Mouse (Mus musculus) ovary, postnatal 36 days (tissue): ENCODE measurements around the gene Cdca4.
"Not testable (repeated sequence)": the region's sequence is repeated elsewhere in the genome, so short reads cannot be mapped to it uniquely, and the experiment has no call there.

Source experiments
- DNase-seq: peaks from one replicate; pipeline ENCODE4 v3.0.0; 2022; ENCODE audit warnings: low spot score, mixed read lengths

Gene Cdca4

GRCm38 (mm10) chr12:112822676-112823075 is 6.5 kb downstream of the Cdca4 start:
- no peak for DNase-seq

DNA sequence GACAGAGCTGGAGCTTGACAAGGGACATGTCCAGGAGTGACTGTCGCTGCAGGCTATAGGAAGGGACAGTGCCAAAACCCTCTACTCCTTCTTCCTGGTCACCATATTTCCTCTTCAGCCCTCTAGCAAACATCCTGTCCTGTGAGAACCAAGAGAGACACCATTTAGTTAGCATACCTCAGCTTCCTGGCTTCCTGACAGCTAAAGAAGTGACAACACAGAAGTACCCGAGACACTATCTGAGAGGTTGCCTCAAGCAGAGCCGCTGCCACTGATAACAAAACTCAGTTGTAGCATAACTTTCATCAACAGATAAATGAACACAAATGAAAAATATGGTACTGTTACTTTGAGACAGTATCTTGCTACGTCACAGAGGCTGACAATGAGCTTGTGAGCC is 7.2 kb downstream of the Cdca4 start:
- no peak for DNase-seq

- DNase-seq: no peak
Measured at GRCm38 (mm10) chr12:112821216-112821615, 8.0 kb downstream of the Cdca4 start.

GRCm38 (mm10) chr12:112820401-112820999 is 8.7 kb downstream of the Cdca4 start:
- DNase-seq: no peak

- DNase-seq: no peak
Measured at GRCm38 (mm10) chr12:112819057-112819662, 10.1 kb downstream of the Cdca4 start.

- not testable (repeated sequence) for DNase-seq
Measured at GRCm38 (mm10) chr12:112816866-112817265, 12.4 kb downstream of the Cdca4 start.

DNA sequence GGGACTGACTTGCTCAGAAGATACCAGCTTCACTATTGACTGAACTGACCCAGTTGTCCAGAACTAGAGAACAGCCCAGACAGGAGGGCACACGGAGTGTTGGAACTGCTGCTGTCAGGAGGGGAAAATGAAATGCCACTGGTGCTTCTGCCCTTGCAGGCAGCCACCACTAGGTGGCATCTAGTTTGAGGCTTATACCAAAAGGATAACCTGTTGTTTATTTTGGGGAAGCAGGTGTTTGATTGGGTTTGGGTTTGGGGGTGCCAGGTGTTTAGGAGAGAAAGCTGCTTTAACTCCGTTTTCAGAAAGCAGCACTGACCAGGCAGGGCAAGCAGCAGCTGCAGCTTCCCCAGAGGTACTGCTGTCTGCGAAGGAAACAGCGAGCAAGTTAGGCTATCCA is 12.9 kb downstream of the Cdca4 start:
- DNase-seq: no peak

- DNase-seq: no peak
Measured at GRCm38 (mm10) chr12:112814682-112815470, 14.3 kb downstream of the Cdca4 start.

DNA sequence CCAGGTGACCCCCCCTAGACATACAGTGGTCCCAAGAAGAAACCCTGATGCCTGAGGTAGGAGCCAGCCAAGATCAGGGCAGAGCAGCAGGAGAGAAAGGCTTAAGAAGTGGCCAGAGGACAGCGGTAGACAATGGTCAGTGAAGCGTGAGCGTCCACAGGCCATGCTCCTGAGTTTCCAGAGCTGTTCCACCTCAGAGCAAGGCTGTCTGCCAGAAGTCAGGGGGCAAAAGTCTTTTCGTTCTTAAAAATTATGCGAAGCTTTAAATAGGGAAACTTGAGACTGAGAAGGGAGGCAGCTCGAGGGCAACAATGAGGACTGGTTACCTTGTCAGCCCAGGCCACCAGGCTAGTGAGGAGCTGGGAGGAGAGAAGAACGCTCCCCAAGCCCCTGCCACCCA is 15.9 kb downstream of the Cdca4 start:
- DNase-seq: no peak

DNA sequence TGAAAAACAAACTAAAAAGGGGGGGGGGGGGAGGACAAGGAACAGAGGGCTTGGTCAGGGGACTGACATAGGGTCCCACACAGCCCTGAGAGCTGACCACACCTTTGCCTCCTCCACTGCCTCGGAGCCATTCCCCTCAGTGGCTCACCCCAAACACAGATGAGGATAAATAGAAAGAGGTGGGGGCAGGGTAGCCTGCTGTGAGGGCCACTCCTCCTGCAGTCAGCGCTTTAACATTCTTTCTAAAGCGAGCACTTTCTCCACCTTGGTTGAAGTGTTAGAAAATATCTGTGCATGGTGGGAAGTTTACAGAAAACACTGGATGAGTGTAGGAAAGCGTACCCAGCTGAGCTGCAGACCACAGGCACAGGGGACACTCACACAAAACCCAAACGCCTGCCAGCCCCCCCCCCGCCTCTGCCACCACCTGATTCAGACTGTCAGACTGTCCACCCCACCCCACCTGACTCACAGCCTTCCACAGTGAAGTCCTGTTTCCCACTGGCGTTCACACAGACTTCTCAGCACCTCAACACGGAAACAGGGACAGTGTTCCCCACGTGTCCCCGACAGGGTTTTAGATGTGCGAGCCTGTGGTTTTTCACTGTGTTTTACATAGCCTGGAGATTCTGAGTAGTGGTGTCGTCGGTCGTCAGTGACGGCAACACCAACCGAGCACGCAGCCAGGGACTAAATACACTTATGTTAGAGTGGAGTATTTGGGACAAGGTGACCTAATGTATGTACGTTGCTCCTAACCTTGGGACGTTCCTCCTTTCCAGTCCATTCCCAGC is 18.9 kb downstream of the Cdca4 start:
- DNase-seq: no peak

DNA sequence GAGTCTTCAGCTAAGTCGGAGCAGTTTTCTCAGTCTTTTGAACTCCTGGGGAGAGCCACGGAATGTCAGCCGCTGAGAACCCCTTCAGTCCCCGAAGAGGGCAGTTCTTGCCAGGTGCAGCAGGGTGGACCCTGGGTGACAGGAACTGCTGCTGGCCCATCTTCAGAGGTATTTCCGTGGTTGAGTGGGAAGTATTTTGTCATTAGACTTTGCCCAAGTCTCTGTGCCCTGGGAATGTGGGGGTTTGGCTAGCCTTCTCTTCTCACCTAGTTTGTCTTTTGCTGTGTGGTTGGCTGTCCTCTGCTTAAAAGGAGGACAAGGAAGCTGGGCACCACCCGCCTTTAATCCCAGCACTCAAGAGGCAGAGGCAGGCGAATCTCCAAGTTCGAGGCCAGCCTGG is 19.6 kb downstream of the Cdca4 start:
- no peak for DNase-seq

GRCm38 (mm10) chr12:112808587-112809364 is 20.4 kb downstream of the Cdca4 start, which contains the start of gene Clba1:
TSS of gene Clba1 (plus strand) at chr12:112808937.
- DNase-seq: peak; percentile 92

GRCm38 (mm10) chr12:112808212-112808586 is 21.0 kb downstream of the Cdca4 start:
- no peak for DNase-seq

DNA sequence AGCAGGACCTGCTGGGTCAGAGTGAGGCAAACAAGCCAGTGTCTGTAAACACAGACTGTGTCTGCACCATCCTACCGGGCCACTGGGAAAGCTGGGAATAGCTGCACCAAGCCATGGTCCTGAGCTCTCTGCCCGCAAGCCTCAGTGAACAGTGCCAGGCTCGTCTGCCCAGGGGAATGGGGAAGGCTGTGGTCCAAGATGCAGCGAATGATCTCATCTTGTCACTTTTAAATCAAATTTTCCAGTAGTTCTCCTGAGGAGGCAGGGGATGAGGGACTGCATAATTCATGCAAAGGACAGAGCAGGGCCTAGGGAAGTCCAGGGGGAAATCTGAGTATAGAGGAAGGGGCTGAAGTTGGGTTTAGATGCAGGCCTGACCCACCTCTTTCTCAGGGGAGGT is 21.4 kb downstream of the Cdca4 start:
- no peak for DNase-seq

DNA sequence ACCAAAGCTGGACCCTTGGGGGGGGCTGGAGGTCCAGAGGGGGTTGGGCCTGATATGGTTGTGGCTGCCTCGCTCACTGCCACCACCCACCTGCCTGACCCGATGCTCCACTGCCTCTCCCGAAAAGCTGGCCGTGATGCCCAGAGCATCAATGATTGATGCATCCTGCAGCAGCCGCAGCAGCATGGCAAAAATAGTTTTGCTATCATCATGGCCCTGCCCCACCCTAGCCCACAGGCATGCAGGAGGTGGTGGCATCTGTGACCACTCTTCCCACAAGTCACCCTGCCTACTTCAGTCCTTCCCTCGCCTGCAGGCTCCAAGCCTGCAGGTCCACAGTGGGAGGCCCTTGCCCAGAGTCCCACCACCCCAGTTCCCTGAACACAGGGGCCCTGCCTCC is 23.2 kb downstream of the Cdca4 start:
- no peak for DNase-seq

DNA sequence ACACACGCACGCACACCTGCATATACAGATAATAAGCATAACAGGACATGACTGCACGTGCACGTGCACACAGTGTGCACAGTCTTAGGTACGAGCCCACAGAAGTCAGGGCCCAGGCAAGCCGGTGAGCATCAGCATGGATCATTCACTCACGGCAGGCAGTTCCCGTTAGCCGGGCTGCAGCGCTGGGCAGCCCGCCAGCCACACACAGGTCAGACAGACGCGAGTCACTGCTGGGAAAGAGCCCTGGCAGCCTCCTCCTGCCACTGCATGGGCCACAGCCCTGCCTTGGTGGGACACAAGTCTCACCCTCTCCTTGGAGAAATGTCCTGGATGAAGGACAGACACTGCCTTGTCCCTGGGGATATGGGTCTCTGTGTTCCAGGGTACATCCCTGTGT is 25.2 kb downstream of the Cdca4 start:
- no peak for DNase-seq

GRCm38 (mm10) chr12:112802917-112803316 is 26.3 kb downstream of the Cdca4 start:
- no peak for DNase-seq

GRCm38 (mm10) chr12:112801864-112802846 is 27.1 kb downstream of the Cdca4 start, which contains the start of gene Ahnak2:
TSS of gene Ahnak2 (minus strand) at chr12:112802657.
- peak; percentile 53 for DNase-seq

- peak; percentile 56 for DNase-seq
Measured at GRCm38 (mm10) chr12:112800476-112800875, 28.7 kb downstream of the Cdca4 start.

GRCm38 (mm10) chr12:112799237-112799970 is 29.8 kb downstream of the Cdca4 start:
- DNase-seq: no peak
